Mouse (Mus musculus) CH12.LX (cell line): Measurements from ENCODE around the gene Sh3tc1. TPM values are rescaled to one million over a fixed set of nuclear protein-coding genes. Genes with fewer than 3 reads are reported as not detected.

Source experiments
- DNase-seq: peaks from one replicate; pipeline ENCODE4 v3.0.0-alpha.2; 2013; ENCODE audit errors: extremely low read depth
- H3K27ac ChIP-seq: 2 replicates; pipeline ENCODE4 v1.5.1; 2012; ENCODE audit warnings: low read depth, mild to moderate bottlenecking, control low read depth, moderate library complexity; ENCODE audit not compliant: insufficient read depth
- H3K27me3 ChIP-seq: replicated peaks from 2 replicates; pipeline ENCODE3; 2012; ENCODE audit warnings: inconsistent platforms
- H3K36me3 ChIP-seq, 2 experiments: replicated peaks in 1 of 2; 2 replicates each; pipeline versions ENCODE3 to v1.6.1; 2012; ENCODE audit warnings: inconsistent platforms in 1 of 2, low read length in 1 of 2, mild to moderate bottlenecking in 1 of 2, mixed read lengths in 1 of 2, moderate library complexity in 1 of 2; ENCODE audit not compliant: control insufficient read depth in 1 of 2, insufficient read depth in 1 of 2
- H3K4me1 ChIP-seq, 2 experiments: 2 replicates each; pipeline ENCODE4 v1.6.1; 2012; ENCODE audit warnings: inconsistent platforms in 1 of 2, moderate library complexity in 1 of 2; ENCODE audit not compliant: insufficient read depth in 2 of 2, control insufficient read depth in 1 of 2
- H3K4me2 ChIP-seq: 2 replicates; pipeline ENCODE4 v1.6.1; 2012; ENCODE audit warnings: low read depth, mild to moderate bottlenecking, control low read depth; ENCODE audit not compliant: poor library complexity, insufficient read depth, severe bottlenecking
- H3K4me3 ChIP-seq, 3 experiments: fragments of 150-350 bp in 1 of 3; sonication (generic) in 1 of 3; replicated peaks in 1 of 3; 2 replicates each; pipeline versions ENCODE3 to v1.5.1; 2011 to 2012; ENCODE audit warnings: low read depth in 2 of 3, low read length in 2 of 3, mild to moderate bottlenecking in 2 of 3, moderate library complexity in 2 of 3, control low read depth in 1 of 3, improper control_type of control experiment in 1 of 3, inconsistent platforms in 1 of 3, mixed read lengths in 1 of 3; ENCODE audit not compliant: poor library complexity in 1 of 3
- H3K79me2 ChIP-seq: replicated peaks from 2 replicates; pipeline ENCODE4 v1.6.1; 2012; ENCODE audit warnings: mild to moderate bottlenecking, moderate library complexity; ENCODE audit not compliant: control insufficient read depth, poor library complexity, insufficient read depth, severe bottlenecking; ENCODE audit errors: extremely low read depth
- H3K9ac ChIP-seq: 2 replicates; pipeline ENCODE4 v1.6.1; 2012; ENCODE audit warnings: low read depth, mild to moderate bottlenecking, control low read depth, moderate library complexity; ENCODE audit not compliant: insufficient read depth
- H3K9me3 ChIP-seq: replicated peaks from 2 replicates; pipeline ENCODE3; 2012; ENCODE audit warnings: low read length, inconsistent platforms, mixed read lengths
- BHLHE40 ChIP-seq: IDR thresholded peaks from 2 replicates; pipeline ENCODE4 v1.6.1; 2011; ENCODE audit warnings: mild to moderate bottlenecking, low read depth, low read length, improper control_type of control experiment
- CHD2 ChIP-seq: IDR thresholded peaks from 2 replicates; pipeline ENCODE4 v1.6.1; 2011; ENCODE audit warnings: low read length, improper control_type of control experiment
- CTCF ChIP-seq, 2 experiments: IDR thresholded peaks in 1 of 2; conservative IDR thresholded peaks in 1 of 2; 2 replicates each; pipeline ENCODE4 v1.5.1; 2011 to 2012; ENCODE audit warnings: low read depth in 2 of 2, low read length in 2 of 2, improper control_type of control experiment in 1 of 2, inconsistent platforms in 1 of 2, mild to moderate bottlenecking in 1 of 2, moderate library complexity in 1 of 2
- ELF1 ChIP-seq: IDR thresholded peaks from 2 replicates; pipeline ENCODE4 v1.6.1; 2014; ENCODE audit warnings: low read depth, mild to moderate bottlenecking, inconsistent platforms, low read length, improper control_type of control experiment
- ETS1 ChIP-seq: conservative IDR thresholded peaks from 2 replicates; pipeline ENCODE4 v1.6.1; 2012; ENCODE audit warnings: low read depth, mild to moderate bottlenecking, inconsistent platforms, low read length, improper control_type of control experiment, moderate library complexity
- HCFC1 ChIP-seq: IDR thresholded peaks from 2 replicates; pipeline ENCODE4 v1.6.1; 2012; ENCODE audit warnings: low read depth, mild to moderate bottlenecking, inconsistent platforms, low read length, improper control_type of control experiment
- JUN ChIP-seq: IDR thresholded peaks from 2 replicates; pipeline ENCODE4 v1.6.1; 2011; ENCODE audit warnings: low read depth, mild to moderate bottlenecking, low read length, improper control_type of control experiment, moderate library complexity; ENCODE audit not compliant: insufficient read depth
- JUND ChIP-seq: conservative IDR thresholded peaks from 2 replicates; pipeline ENCODE4 v1.6.1; 2011; ENCODE audit warnings: low read depth, low read length, improper control_type of control experiment
- KAT2A ChIP-seq: IDR thresholded peaks from 2 replicates; pipeline ENCODE4 v1.6.1; 2012; ENCODE audit warnings: low read length, improper control_type of control experiment, inconsistent platforms; ENCODE audit not compliant: insufficient replicate concordance
- MAZ ChIP-seq: IDR thresholded peaks from 2 replicates; pipeline ENCODE4 v1.6.1; 2012; ENCODE audit warnings: low read depth, mild to moderate bottlenecking, inconsistent platforms, low read length, improper control_type of control experiment, moderate library complexity
- MEF2A ChIP-seq: IDR thresholded peaks from 2 replicates; pipeline ENCODE4 v1.6.1; 2014; ENCODE audit warnings: low read depth, mild to moderate bottlenecking, inconsistent platforms, low read length, improper control_type of control experiment, borderline replicate concordance
- MXI1 ChIP-seq: IDR thresholded peaks from 2 replicates; pipeline ENCODE4 v1.6.1; 2011; ENCODE audit warnings: mild to moderate bottlenecking, low read depth, low read length, improper control_type of control experiment
- MYC ChIP-seq: IDR thresholded peaks from 2 replicates; pipeline ENCODE4 v1.6.1; 2011; ENCODE audit warnings: low read depth, mild to moderate bottlenecking, improper control_type of control experiment, low read length
- NELFE ChIP-seq: IDR thresholded peaks from 2 replicates; pipeline ENCODE4 v1.6.1; 2011; ENCODE audit warnings: low read depth, low read length, improper control_type of control experiment
- NRF1 ChIP-seq: IDR thresholded peaks from 2 replicates; pipeline ENCODE4 v1.6.1; 2014; ENCODE audit warnings: low read depth, mild to moderate bottlenecking, inconsistent platforms, low read length, improper control_type of control experiment, moderate library complexity
- RCOR1 ChIP-seq: conservative IDR thresholded peaks from 2 replicates; pipeline ENCODE4 v1.6.1; 2012; ENCODE audit warnings: low read depth, mild to moderate bottlenecking, inconsistent platforms, low read length, improper control_type of control experiment
- SIN3A ChIP-seq: IDR thresholded peaks from 2 replicates; pipeline ENCODE4 v1.6.1; 2012; ENCODE audit warnings: low read length, improper control_type of control experiment, inconsistent platforms
- SMC3 ChIP-seq: IDR thresholded peaks from 2 replicates; pipeline ENCODE4 v1.6.1; 2011; ENCODE audit warnings: low read depth, low read length, improper control_type of control experiment
- TBP ChIP-seq: conservative IDR thresholded peaks from 2 replicates; pipeline ENCODE4 v1.6.1; 2011; ENCODE audit warnings: low read depth, low read length, improper control_type of control experiment
- USF1 ChIP-seq: IDR thresholded peaks from 2 replicates; pipeline ENCODE4 v1.6.1; 2014; ENCODE audit warnings: low read depth, mild to moderate bottlenecking, inconsistent platforms, low read length, improper control_type of control experiment
- USF2 ChIP-seq: conservative IDR thresholded peaks from 2 replicates; pipeline ENCODE4 v1.6.1; 2011; ENCODE audit warnings: low read depth, low read length, improper control_type of control experiment
- ZKSCAN1 ChIP-seq: IDR thresholded peaks from 2 replicates; pipeline ENCODE4 v1.6.1; 2012; ENCODE audit warnings: low read depth, inconsistent platforms, low read length, improper control_type of control experiment, borderline replicate concordance
- ZMIZ1 ChIP-seq: IDR thresholded peaks from 2 replicates; pipeline ENCODE4 v1.6.1; 2012; ENCODE audit warnings: low read depth, mild to moderate bottlenecking, inconsistent platforms, low read length, improper control_type of control experiment
- dilution Hi-C: fragments of 300-500 bp; cut with MboI; formaldehyde crosslinking; loops from 2 replicates; pipeline ENCODE4 v1.14.3; 2020; ENCODE audit warnings: low sequenced_read_pairs; ENCODE audit not compliant: extremely low pct_unique_long_range_greater_than_20kb, extremely low pct_ligation_motif_present
- in situ Hi-C: fragments of 300-500 bp; cut with MboI; formaldehyde crosslinking; loops from 3 replicates; pipeline ENCODE4 v1.14.3; 2019; ENCODE audit warnings: low sequenced_read_pairs, low pct_ligation_motif_present, low pct_unique_long_range_greater_than_20kb, mixed read lengths
- polyA plus RNA-seq: library from polyadenylated mRNA; unstranded; fragments of >175 nt; gene quantifications from 2 replicates; pipeline ENCODE4 v1.2.1, GENCODE M21; 2012; ENCODE audit warnings: low read depth; ENCODE audit not compliant: insufficient read length
- total RNA-seq, 2 experiments: library from RNA; depleted of rRNA; stranded (reverse); fragments of 300-350 nt in 1 of 2; fragments of >200 nt in 1 of 2; gene quantifications; 2 replicates each; pipeline ENCODE4 v1.2.3; 2012 to 2014

Sh3tc1 gene
- total and polyA plus RNA-seq, 3 experiments, result 0.85 to 2.3 (median 1.2) TPM

DNA sequence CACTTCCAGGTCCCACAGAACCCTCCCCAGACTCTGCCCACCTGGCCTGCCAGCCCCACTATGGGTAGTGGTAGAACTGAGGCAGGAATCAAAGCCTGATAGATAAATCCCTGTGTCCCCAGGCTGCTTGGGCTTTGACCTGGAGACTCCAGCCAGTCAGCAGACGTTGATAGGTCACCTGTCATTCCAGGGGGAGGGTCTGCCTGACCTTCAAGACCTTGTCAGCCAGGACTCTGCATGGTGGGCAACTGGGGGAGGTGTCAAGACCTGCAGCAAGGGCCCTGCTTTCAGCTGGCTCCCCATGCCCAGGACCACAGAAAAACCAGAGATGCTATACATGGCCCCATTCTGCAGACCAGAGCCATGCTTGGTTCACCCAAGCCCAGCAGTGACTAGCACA is 67.2 kb downstream of the Sh3tc1 start:
- H3K27ac ChIP-seq, result no peak overlapping the region

DNA sequence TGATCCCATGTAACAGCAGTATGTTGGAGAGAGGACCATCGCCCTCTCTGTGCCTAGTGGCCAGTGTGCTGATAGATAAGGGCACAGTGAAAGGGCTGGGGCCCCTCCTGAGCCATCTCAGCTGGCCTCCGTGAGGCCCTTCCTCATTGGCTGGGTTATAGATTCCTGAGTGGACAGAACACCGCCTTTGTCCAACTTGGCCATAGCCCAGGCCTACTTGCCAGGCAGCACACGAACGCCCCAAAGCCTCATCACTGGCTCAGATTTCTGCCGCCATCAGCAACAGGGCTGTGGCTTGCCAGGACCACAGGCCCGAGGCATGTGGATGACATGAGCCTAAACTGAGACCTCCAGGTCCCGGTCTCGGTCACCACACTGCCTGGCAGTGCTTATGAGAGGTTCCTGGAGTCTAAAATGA is 68.3 kb downstream of the Sh3tc1 start:
- no peak for DNase-seq
- Histone ChIP-seq H3K4me3 (no peak overlapping the region), H3K9me3 (no peaks in the 10 kb centered on the region), H3K27me3 (peaks cover 37% of the 10 kb centered on the region), H3K4me2 (no peak overlapping the region), H3K79me2 (no peaks in the 10 kb centered on the region), H3K27ac (no peak overlapping the region), H3K9ac (no peak overlapping the region), H3K4me1 (no peaks in the 10 kb centered on the region), H3K36me3 (no peaks in the 10 kb centered on the region)
- TF ChIP-seq KAT2A (no peak), SIN3A (no peak), JUND (no peak)
- in situ Hi-C loops, result no loop called here
- dilution Hi-C loops, result no loop called here

More for the DNA sequence above, 67.2 kb downstream of the Sh3tc1 start:
- no peaks in the 10 kb centered on the region for H3K36me3 ChIP-seq
- no peaks in the 10 kb centered on the region for H3K4me1 ChIP-seq
- no peaks in the 10 kb centered on the region for H3K9me3 ChIP-seq
- in situ Hi-C loops (no loop called here), dilution Hi-C loops (no loop called here)
- DNase-seq, result no peak
- TF ChIP-seq MYC (no peak), TBP (no peak), MEF2A (no peak), USF1 (no peak)
- no peak overlapping the region for H3K4me3 ChIP-seq
- no peak overlapping the region for H3K9ac ChIP-seq
- no peak overlapping the region for H3K4me2 ChIP-seq
- no peaks in the 10 kb centered on the region for H3K79me2 ChIP-seq
- peaks cover 32% of the 10 kb centered on the region for H3K27me3 ChIP-seq

- Histone ChIP-seq H3K4me2 (no peak overlapping the region), H3K4me1 (no peaks in the 10 kb centered on the region), H3K27ac (no peak overlapping the region), H3K36me3 (no peaks in the 10 kb centered on the region), H3K9me3 (no peaks in the 10 kb centered on the region), H3K27me3 (peaks cover 47% of the 10 kb centered on the region), H3K4me3 (no peak overlapping the region), H3K9ac (no peak overlapping the region), H3K79me2 (no peaks in the 10 kb centered on the region)
- in situ Hi-C loops, result no loop called here
- no peak for TF ChIP-seq MXI1
- TF ChIP-seq NELFE, result no peak
- TF ChIP-seq ZKSCAN1, result no peak
- TF ChIP-seq CTCF (conservative IDR thresholded peaks at IDR 0.05 in 1 of 2, IDR thresholded peaks at IDR 0.05 in 1 of 2; ENCODE audit: low read depth in 2 of 2, low read length in 2 of 2), result no peak
- no peak for TF ChIP-seq HCFC1
- TF ChIP-seq SMC3, result no peak
- TF ChIP-seq CHD2, result no peak
- TF ChIP-seq USF2, result no peak
- TF ChIP-seq JUN, result no peak
- TF ChIP-seq BHLHE40, result no peak
- no peak for TF ChIP-seq KAT2A
- TF ChIP-seq RCOR1, result no peak
- no peak for TF ChIP-seq ETS1
- TF ChIP-seq ZMIZ1, result no peak
- TF ChIP-seq NRF1, result no peak
- no peak for TF ChIP-seq MAZ
- TF ChIP-seq ELF1, result no peak
- no peak for DNase-seq
- dilution Hi-C loops, result no loop called here
These were observed 69.4 kb downstream of the Sh3tc1 start for GRCm38 (mm10) chr5:35670412-35670801.
